In genomic region chr5:147269926-147270672, GRCm38 (mm10) we compare ENCODE assay signal across 9 mouse cellular contexts. TPM values are rescaled to one million over a fixed set of nuclear protein-coding genes. Genes with fewer than 3 reads are reported as not detected.
DNase-seq lines count a peak whose midpoint lies in the region; ATAC-seq and TF ChIP-seq lines count a peak whose summit lies in the region.
"Had no signal": no experiment of that assay in that cellular context is flagged by ENCODE, and none has a peak within 500 bp of the region (broad histone marks: within the 10 kb centered on the region; RNA-seq: fewer than 3 reads in every experiment).

TSS of gene Pdx1 (plus strand) at chr5:147269959.

- peak; percentile 57 for DNase-seq in hindbrain, embryonic 10.5 days (ENCODE audit: low spot score)
- no peak for DNase-seq in hindbrain, postnatal 0 days (ENCODE audit: low spot score)
- peak; percentile 34 for DNase-seq in A20 (ENCODE audit: low read depth, low spot score)
- DNase-seq in WW6 (ENCODE audit: low read depth, low spot score) = peak; percentile 60
- DNase-seq in adrenal gland, postnatal 10 days = no peak
- no peak for DNase-seq in cerebellum, adult 9-11 months
- DNase-seq in layer of hippocampus, adult 18-20 months (ENCODE audit: low spot score in 2 of 2) = no peak
- DNase-seq: layer of hippocampus, adult 9-11 months had no signal

- no peak within 1 kb of the TSS for H3K4me2 ChIP-seq in hindbrain, postnatal 0 days (ENCODE audit: low read depth, low read length)
- H3K4me2 ChIP-seq in limb, embryonic 13.5 days (replicated peaks) = no peak within 1 kb of the TSS; the same call in 1 of the 2 replicates

- peaks cover 7% of the 10 kb centered on the region; the same call in 1 of the 2 replicates for H3K4me1 ChIP-seq in hindbrain, embryonic 10.5 days (replicated peaks)
- H3K4me1 ChIP-seq in hindbrain, postnatal 0 days (ENCODE audit: insufficient read depth, low read length) = no peaks in the 10 kb centered on the region
- H3K4me1 ChIP-seq in limb, embryonic 13.5 days = peaks cover 11% of the 10 kb centered on the region; the same call in 1 of the 2 replicates

- H3K9me3 ChIP-seq in hindbrain, embryonic 10.5 days = no peaks in the 10 kb centered on the region
- no peaks in the 10 kb centered on the region for H3K9me3 ChIP-seq in hindbrain, postnatal 0 days (ENCODE audit: low read length)
- H3K9me3 ChIP-seq in limb, embryonic 13.5 days = no peaks in the 10 kb centered on the region

- peak within 1 kb of the TSS; percentile 32 for H3K4me3 ChIP-seq in hindbrain, embryonic 10.5 days
- no peak within 1 kb of the TSS for H3K4me3 ChIP-seq in hindbrain, postnatal 0 days (ENCODE audit: low read length)
- H3K4me3 ChIP-seq in limb, embryonic 13.5 days = peak within 1 kb of the TSS; percentile 10; the same call in 1 of the 2 replicates

- WGBS in hindbrain, embryonic 10.5 days = under 1% methylated on average over 44 of the region's 44 CpGs
- 2% methylated on average over 44 of the region's 44 CpGs for WGBS in hindbrain, postnatal 0 days
- 1% methylated on average over 44 of the region's 44 CpGs for WGBS in limb, embryonic 13.5 days

- H3K36me3 ChIP-seq in hindbrain, embryonic 10.5 days = no peaks in the 10 kb centered on the region
- H3K36me3 ChIP-seq in hindbrain, postnatal 0 days (ENCODE audit: insufficient read depth, low read length) = no peaks in the 10 kb centered on the region
- no peaks in the 10 kb centered on the region for H3K36me3 ChIP-seq in limb, embryonic 13.5 days

- H3K27me3 ChIP-seq in hindbrain, embryonic 10.5 days (ENCODE audit: insufficient read depth, poor library complexity, severe bottlenecking) = peaks cover 100% of the 10 kb centered on the region
- H3K27me3 ChIP-seq in hindbrain, postnatal 0 days (ENCODE audit: insufficient read depth, low read length) = peaks cover 93% of the 10 kb centered on the region
- H3K27me3 ChIP-seq in limb, embryonic 13.5 days = peaks cover 99% of the 10 kb centered on the region

- H3K27ac ChIP-seq in hindbrain, embryonic 10.5 days = no peak within 1 kb of the TSS
- no peak within 1 kb of the TSS for H3K27ac ChIP-seq in hindbrain, postnatal 0 days
- H3K27ac ChIP-seq in limb, embryonic 13.5 days = no peak within 1 kb of the TSS

- H3K9ac ChIP-seq in hindbrain, postnatal 0 days (replicated peaks; ENCODE audit: low read length) = no peak within 1 kb of the TSS
- H3K9ac ChIP-seq in limb, embryonic 13.5 days = no peak within 1 kb of the TSS

- ATAC-seq in hindbrain, postnatal 0 days = no peak
- ATAC-seq in limb, embryonic 13.5 days (ENCODE audit: low FRiP score, low read depth) = no peak

- TF ChIP-seq CTCF in hindbrain, postnatal 0 days (IDR thresholded peaks at IDR 0.05; ENCODE audit: low read depth) = no peak

RNA-seq across cellular contexts. Expression of gene Pdx1, which starts in this region (rescaled TPM):
- polyA plus RNA-seq in hindbrain, embryonic 10.5 days (2016; fragmentation: Nextera tagmentation; extraction: Ambion mirVana) = not detected in 2 replicates
- not detected in 2 replicates for total RNA-seq in hindbrain, postnatal 0 days (2014; rRNA removed)
- not detected in 2 replicates for polyA plus RNA-seq in hindbrain, postnatal 0 days (2015; fragmentation: Nextera tagmentation; extraction: Ambion mirVana)
- not detected in 2 replicates for polyA plus RNA-seq in limb, embryonic 13.5 days (2015; fragmentation: Nextera tagmentation; extraction: Ambion mirVana)
- total RNA-seq in adrenal gland, postnatal 10 days (2021) = not detected
- total RNA-seq in layer of hippocampus, adult 18-20 months (2021) = not detected

Comparison
In these comparisons a context has a peak if more than half of its experiments do, and no peak if none do; other contexts are left out.
1. Peak in DNase-seq and H3K4me3 ChIP-seq in hindbrain, embryonic 10.5 days; RNA of the gene not detected or under 1 TPM.
2. DNase-seq: peak in A20 (single experiment) and WW6 (single experiment); none in hindbrain, postnatal 0 days (single experiment), adrenal gland, postnatal 10 days (single experiment), cerebellum, adult 9-11 months (single experiment) and layer of hippocampus, adult 18-20 months (0 of 2).